Comparison of ENCODE assay signal across 8 mouse cellular contexts in the genomic region with DNA sequence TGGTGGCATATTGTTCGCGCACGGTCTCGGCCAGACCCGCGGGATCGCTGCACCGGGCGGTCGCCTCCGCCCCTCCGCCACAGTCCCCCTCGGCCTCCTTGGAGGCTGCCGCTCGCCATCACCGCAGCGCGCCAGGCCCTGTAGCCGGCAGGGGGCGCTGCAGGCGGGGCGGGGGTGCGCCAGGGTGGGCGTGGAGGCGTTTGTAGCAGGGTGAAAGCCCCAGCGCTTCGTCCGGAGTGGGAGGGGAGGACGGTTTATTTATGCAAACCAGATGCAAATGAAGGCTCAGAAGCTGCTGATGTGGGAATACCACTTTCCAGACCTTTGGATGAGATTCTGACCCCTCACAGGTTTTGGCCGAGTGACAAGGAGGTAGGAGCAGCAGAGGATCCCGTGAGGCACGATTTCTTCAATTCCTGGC. TPM values are rescaled to one million over a fixed set of nuclear protein-coding genes. Genes with fewer than 3 reads are reported as not detected.
DNase-seq lines count a peak whose midpoint lies in the region; ATAC-seq lines count a peak whose summit lies in the region.

No protein-coding gene starts in this region.

- no peaks in the 10 kb centered on the region for H3K9me3 ChIP-seq in limb, embryonic 15.5 days
- no peaks in the 10 kb centered on the region for H3K9me3 ChIP-seq in midbrain, embryonic 13.5 days

- no peak for ATAC-seq in limb, embryonic 15.5 days (ENCODE audit: insufficient number of reproducible peaks, low FRiP score, low TSS enrichment, low read depth)
- ATAC-seq in midbrain, embryonic 13.5 days: peak; percentile 88

- H3K27me3 ChIP-seq in limb, embryonic 15.5 days: peaks cover 70% of the 10 kb centered on the region
- H3K27me3 ChIP-seq in midbrain, embryonic 13.5 days: peaks cover 69% of the 10 kb centered on the region
- no peaks in the 10 kb centered on the region; the same call in 1 of the 2 replicates for H3K27me3 ChIP-seq in splenic B cell, adult 2 months (ENCODE audit: control insufficient read depth, insufficient read depth, low read length, poor library complexity, severe bottlenecking)

- no peaks in the 10 kb centered on the region for H3K36me3 ChIP-seq in limb, embryonic 15.5 days
- no peaks in the 10 kb centered on the region for H3K36me3 ChIP-seq in midbrain, embryonic 13.5 days
- H3K36me3 ChIP-seq in splenic B cell, adult 2 months (ENCODE audit: control insufficient read depth, insufficient read depth, low read length, poor library complexity, severe bottlenecking): no peaks in the 10 kb centered on the region

- H3K4me2 ChIP-seq in limb, embryonic 15.5 days: peak overlapping the region; percentile 98
- H3K4me2 ChIP-seq in midbrain, embryonic 13.5 days (replicated peaks): peak overlapping the region; percentile 68

- H3K27ac ChIP-seq in limb, embryonic 15.5 days: no peak overlapping the region
- H3K27ac ChIP-seq in midbrain, embryonic 13.5 days: peak overlapping the region; percentile 70

- peak overlapping the region; percentile 21; the same call in 1 of the 2 replicates for H3K9ac ChIP-seq in limb, embryonic 15.5 days
- H3K9ac ChIP-seq in midbrain, embryonic 13.5 days (replicated peaks): peak overlapping the region; percentile 64

- peak; percentile 65 to 69 for DNase-seq in left cerebral cortex, adult 18-20 months (ENCODE audit: low spot score in 2 of 2)
- no peak for DNase-seq in left cerebral cortex, adult 11 months (ENCODE audit: low spot score)
- DNase-seq in embryo, embryonic 10.5 days (ENCODE audit: low spot score): peak; percentile 87
- DNase-seq in heart, adult 8-10 months (ENCODE audit: low spot score): peak; percentile 22
- peak; percentile 49 for DNase-seq in kidney, adult 18-20 months
- peak; percentile 67 for DNase-seq in splenic B cell, adult 2 months (ENCODE audit: low read depth, low spot score)

- WGBS in limb, embryonic 15.5 days: under 1% methylated on average over 30 of the region's 32 CpGs
- under 1% methylated on average over 32 of the region's 32 CpGs for WGBS in midbrain, embryonic 13.5 days

- H3K4me1 ChIP-seq in limb, embryonic 15.5 days: peaks cover 24% of the 10 kb centered on the region
- peaks cover 30% of the 10 kb centered on the region for H3K4me1 ChIP-seq in midbrain, embryonic 13.5 days (replicated peaks)

- H3K4me3 ChIP-seq in limb, embryonic 15.5 days: peak overlapping the region; percentile 56
- H3K4me3 ChIP-seq in midbrain, embryonic 13.5 days (replicated peaks): peak overlapping the region; percentile 43

RNA-seq across cellular contexts. Expression of gene Atp5g2, which starts 20.8 kb away (rescaled TPM):
- total RNA-seq in left cerebral cortex, adult 18-20 months (2021): 10 to 100 TPM in 1 of 2 experiments, 1 to 10 TPM in 1; 7.8 to 11.6 TPM
- total RNA-seq in heart, adult 8-10 months (2022): 10 to 100 TPM; 21.1 to 79.9 (median 33.0) TPM
- 48.8 and 56.6 TPM in 2 replicates for polyA plus RNA-seq in limb, embryonic 15.5 days (2015; fragmentation: Nextera tagmentation; extraction: Ambion mirVana)
- polyA plus RNA-seq in midbrain, embryonic 13.5 days (2015; fragmentation: Nextera tagmentation; extraction: Ambion mirVana): 58.9 and 59.1 TPM in 2 replicates

RNA-seq across cellular contexts. Expression of gene Calcoco1, which starts 29.0 kb away (rescaled TPM):
- total RNA-seq in left cerebral cortex, adult 18-20 months (2021): 10 to 100 TPM; 75.1 to 75.6 TPM
- 100 to 1,000 TPM; 117 to 143 (median 127) TPM for total RNA-seq in heart, adult 8-10 months (2022)
- polyA plus RNA-seq in limb, embryonic 15.5 days (2015; fragmentation: Nextera tagmentation; extraction: Ambion mirVana): 59.1 and 69.6 TPM in 2 replicates
- polyA plus RNA-seq in midbrain, embryonic 13.5 days (2015; fragmentation: Nextera tagmentation; extraction: Ambion mirVana): 41.9 and 51.1 TPM in 2 replicates
